Mouse (Mus musculus) spleen, adult 2 months (tissue): Measurements from ENCODE around the gene Aff3. TPM values are rescaled to one million over a fixed set of nuclear protein-coding genes. Genes with fewer than 3 reads are reported as not detected.
A peak's percentile ranks its signal among the peaks of the same experiment; 100 is the strongest.

Source experiments
- DNase-seq, 2 experiments: peaks; one replicate each; pipeline versions ENCODE4 v3.0.0 to v3.0.0-alpha.2; 2012 to 2021; ENCODE audit warnings: low spot score in 2 of 2, low read depth in 1 of 2
- H3K27ac ChIP-seq: fragments of 200-500 bp; 2 replicates; pipeline ENCODE4 v1.5.1; 2012; ENCODE audit warnings: low read length, inconsistent platforms; ENCODE audit not compliant: insufficient read depth
- H3K27me3 ChIP-seq: fragments of 200-500 bp; 2 replicates; pipeline ENCODE4 v1.6.1; 2012; ENCODE audit warnings: mild to moderate bottlenecking, moderate library complexity, low read length, inconsistent platforms; ENCODE audit not compliant: control insufficient read depth, insufficient read depth
- H3K36me3 ChIP-seq: fragments of 200-500 bp; 2 replicates; pipeline ENCODE4 v1.6.1; 2012; ENCODE audit warnings: mild to moderate bottlenecking, low read length, inconsistent platforms; ENCODE audit not compliant: control insufficient read depth, insufficient read depth
- H3K4me1 ChIP-seq: fragments of 200-500 bp; 2 replicates; pipeline ENCODE4 v1.6.1; 2011; ENCODE audit warnings: inconsistent platforms; ENCODE audit not compliant: control insufficient read depth, insufficient read depth, insufficient read length
- H3K4me3 ChIP-seq: fragments of 200-500 bp; 2 replicates; pipeline ENCODE4 v1.5.1; 2011; ENCODE audit warnings: mild to moderate bottlenecking, inconsistent platforms; ENCODE audit not compliant: insufficient read depth, insufficient read length; ENCODE audit errors: extremely low read depth
- CTCF ChIP-seq: fragments of 200-500 bp; IDR thresholded peaks from 2 replicates; pipeline ENCODE4 v1.5.1; 2011; ENCODE audit warnings: mild to moderate bottlenecking, inconsistent platforms; ENCODE audit not compliant: insufficient read depth, insufficient read length, insufficient replicate concordance; ENCODE audit errors: extremely low read depth
- POLR2A ChIP-seq: fragments of 200-500 bp; IDR thresholded peaks from 2 replicates; pipeline ENCODE4 v1.6.1; 2011; ENCODE audit warnings: low read depth, low read length, inconsistent platforms
- WGBS: fragments of 180-500 bp; shearing (Covaris S2); methylation state at CpG from one replicate; pipeline ENCODE4 v1.1.7; 2018; 5-methylcytosine and 5-hydroxymethylcytosine counted together
- polyA plus RNA-seq: library from polyadenylated mRNA; depleted of rRNA; stranded (reverse); fragments of >200 nt; gene quantifications from 2 replicates; pipeline ENCODE4 v1.2.3, GENCODE M21; 2012

The Aff3 gene
- polyA plus RNA-seq, 1 experiment, result 20.2 TPM

DNA sequence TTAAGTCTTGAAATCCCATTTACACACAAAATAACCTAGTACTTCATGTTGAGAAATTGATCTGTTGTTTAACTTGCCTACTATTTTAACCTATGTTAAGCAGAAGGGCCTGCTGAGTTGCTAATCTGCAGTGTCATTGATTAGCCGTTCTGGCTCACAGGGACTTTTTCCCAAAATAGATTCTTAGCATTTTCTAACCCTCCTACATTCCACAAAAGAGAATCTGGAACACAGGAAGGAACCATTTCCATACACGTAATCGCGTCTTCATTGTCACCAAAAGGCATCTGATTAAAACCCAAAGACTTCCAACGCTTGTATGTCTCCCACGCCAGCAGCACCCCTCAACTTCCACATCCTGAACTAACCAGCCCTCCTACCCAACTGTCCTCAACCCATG is 44.4 kb downstream of the Aff3 start:
- DNase-seq, result no peak
- no peaks in the 10 kb centered on the region for H3K27me3 ChIP-seq
- WGBS, result 94% methylated on average over 6 of the region's 6 CpGs
- no peak for TF ChIP-seq POLR2A
- no peak for TF ChIP-seq CTCF
- H3K4me3 ChIP-seq, result no peak overlapping the region
- no peak overlapping the region for H3K27ac ChIP-seq
- no peaks in the 10 kb centered on the region for H3K4me1 ChIP-seq
- peaks cover 4% of the 10 kb centered on the region; the same call in 1 of the 2 replicates for H3K36me3 ChIP-seq

DNA sequence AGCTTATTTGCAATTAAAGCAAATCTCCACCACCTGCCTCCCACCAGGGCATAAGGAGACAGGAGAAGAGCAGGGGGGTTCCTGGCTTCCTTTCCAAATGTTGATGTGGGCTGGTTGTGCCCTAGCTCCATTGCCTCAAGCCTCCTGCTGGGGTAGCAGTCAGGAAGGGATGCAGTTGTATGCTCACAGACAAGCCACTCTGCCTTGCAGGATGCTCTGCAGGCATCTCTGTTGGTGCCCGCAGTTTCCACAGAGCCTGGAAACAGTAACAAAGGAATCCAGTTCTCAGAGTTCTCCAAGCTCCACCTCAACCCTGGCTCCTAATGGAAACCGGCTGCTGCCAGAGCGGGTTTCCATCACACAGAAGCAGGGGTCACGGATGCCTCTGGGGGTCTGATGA is 58.0 kb downstream of the Aff3 start:
- H3K4me1 ChIP-seq, result no peaks in the 10 kb centered on the region; the same call in 1 of the 2 replicates
- 92% methylated on average over 4 of the region's 4 CpGs for WGBS
- DNase-seq, result no peak
- no peaks in the 10 kb centered on the region for H3K27me3 ChIP-seq
- TF ChIP-seq CTCF, result no peak
- no peak for TF ChIP-seq POLR2A
- H3K4me3 ChIP-seq, result no peak overlapping the region
- H3K36me3 ChIP-seq, result no peaks in the 10 kb centered on the region; the same call in 1 of the 2 replicates
- H3K27ac ChIP-seq, result no peak overlapping the region

DNA sequence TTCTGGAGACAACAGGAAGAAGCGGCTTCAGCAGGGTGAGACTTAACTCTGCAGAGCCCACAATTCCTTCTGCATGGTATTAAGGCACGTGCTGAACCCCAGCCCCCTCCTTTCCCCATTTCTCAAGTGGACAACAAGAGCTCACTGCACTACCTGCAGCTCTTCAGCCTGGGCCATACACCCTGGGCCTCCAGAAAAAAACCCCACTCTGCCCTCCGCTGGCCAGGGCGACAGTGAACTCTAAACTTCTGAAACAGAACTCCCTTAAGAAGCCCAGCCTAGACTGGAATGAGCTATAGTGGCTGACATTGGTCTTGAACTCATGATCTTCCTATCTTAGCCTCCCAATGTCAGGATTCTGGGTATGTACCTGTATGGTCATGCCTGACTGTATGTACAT is 59.3 kb downstream of the Aff3 start:
- TF ChIP-seq CTCF (peak; percentile 3; the same call in 1 of the 2 replicates), POLR2A (no peak)
- DNase-seq, result no peak
- H3K36me3 ChIP-seq, result no peaks in the 10 kb centered on the region; the same call in 1 of the 2 replicates
- H3K4me3 ChIP-seq, result no peak overlapping the region
- H3K27ac ChIP-seq, result no peak overlapping the region
- no peaks in the 10 kb centered on the region for H3K27me3 ChIP-seq
- 91% methylated on average over 4 of the region's 4 CpGs for WGBS
- H3K4me1 ChIP-seq, result no peaks in the 10 kb centered on the region; the same call in 1 of the 2 replicates

DNA sequence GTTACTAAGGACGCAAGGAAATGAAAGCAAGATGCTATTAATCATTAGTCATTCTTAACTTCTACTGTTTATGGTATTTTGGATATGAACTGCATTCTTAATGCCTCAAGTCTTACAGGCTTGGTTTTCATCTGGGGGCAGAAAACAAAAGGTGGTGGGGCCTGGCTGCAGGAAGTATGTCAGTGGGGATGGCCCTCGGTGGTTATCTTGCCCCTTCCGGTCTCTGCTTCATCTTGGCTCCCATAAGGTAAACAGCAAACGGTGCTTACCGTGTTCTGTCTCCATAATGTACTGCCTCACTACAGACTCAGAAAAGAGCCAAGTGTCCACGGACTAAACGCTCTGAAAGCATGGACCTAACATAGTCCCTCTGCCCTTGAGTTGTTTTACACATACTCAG is 60.1 kb downstream of the Aff3 start:
- no peak for DNase-seq
- H3K36me3 ChIP-seq, result no peaks in the 10 kb centered on the region; the same call in 1 of the 2 replicates
- WGBS, result 85% methylated on average over 7 of the region's 7 CpGs
- no peak overlapping the region for H3K4me3 ChIP-seq
- H3K4me1 ChIP-seq, result no peaks in the 10 kb centered on the region; the same call in 1 of the 2 replicates
- no peaks in the 10 kb centered on the region for H3K27me3 ChIP-seq
- no peak for TF ChIP-seq POLR2A
- no peak for TF ChIP-seq CTCF
- no peak overlapping the region for H3K27ac ChIP-seq

DNA sequence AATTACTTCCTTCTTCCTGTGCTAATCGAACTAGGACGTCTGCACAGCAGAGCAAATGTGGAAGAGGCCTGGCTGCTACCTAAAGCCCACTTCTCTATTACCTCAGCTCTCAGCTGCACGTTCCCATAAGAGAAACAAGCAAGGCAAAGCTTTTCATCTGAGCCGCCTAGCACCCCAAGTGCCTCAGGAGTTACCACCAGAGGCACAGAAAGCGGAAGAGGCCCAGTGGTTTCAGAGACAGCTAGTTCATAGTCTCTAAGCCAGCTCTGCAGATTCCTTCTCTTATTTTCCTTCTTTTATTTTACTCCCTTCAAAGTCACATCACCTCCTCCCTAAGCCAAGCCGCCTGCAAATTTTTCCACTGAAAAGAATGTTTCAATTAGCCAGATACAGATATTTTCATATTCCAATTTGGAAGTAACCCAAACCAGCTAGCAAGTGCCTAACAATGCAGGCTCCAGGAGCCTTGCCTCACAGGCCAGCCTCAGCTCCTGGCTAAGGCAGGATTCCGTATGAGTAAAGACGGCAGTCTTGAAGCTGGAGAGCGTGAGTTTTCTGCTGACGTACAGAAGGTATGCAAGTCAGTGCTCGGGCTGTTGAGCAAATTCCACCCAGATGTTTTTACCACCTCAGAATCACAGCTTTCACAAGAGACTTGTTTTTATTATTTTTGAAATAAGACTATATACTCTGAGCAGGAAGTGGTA is 62.8 kb downstream of the Aff3 start:
- peak in 1 of 2 experiments; percentile 8 for DNase-seq
- Histone ChIP-seq H3K27me3 (no peaks in the 10 kb centered on the region), H3K27ac (0 out of 2 replicates have a peak overlapping the region, but pooled peaks have one; percentile 15), H3K36me3 (0 out of 2 replicates have a peak, but pooled peaks cover 2% of the 10 kb centered on the region), H3K4me1 (peaks cover 4% of the 10 kb centered on the region; the same call in 1 of the 2 replicates), H3K4me3 (no peak overlapping the region)
- 48% methylated on average over 11 of the region's 11 CpGs for WGBS
- TF ChIP-seq CTCF, result no peak

DNA sequence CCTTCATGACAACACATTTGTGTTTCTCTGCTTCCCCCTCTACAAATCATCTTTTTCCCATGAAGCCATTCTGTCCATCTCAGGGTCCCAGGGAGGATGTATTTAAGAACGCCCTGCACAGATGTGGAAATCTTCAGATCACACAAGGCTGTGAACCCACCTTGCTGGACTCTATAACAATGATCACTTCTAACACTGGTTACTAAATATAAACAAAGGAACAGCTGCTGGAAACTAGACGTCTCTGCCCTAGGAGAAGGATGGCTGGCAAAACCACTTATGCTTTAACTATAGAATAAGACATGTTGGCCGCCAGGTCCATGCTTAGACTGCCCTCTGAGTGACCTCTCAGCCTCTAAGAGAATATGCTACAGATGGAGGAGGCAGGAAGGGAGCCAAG is 69.4 kb downstream of the Aff3 start:
- Histone ChIP-seq H3K4me3 (no peak overlapping the region), H3K36me3 (peaks cover 5% of the 10 kb centered on the region; the same call in 1 of the 2 replicates), H3K27ac (no peak overlapping the region), H3K4me1 (peaks cover 4% of the 10 kb centered on the region; the same call in 1 of the 2 replicates), H3K27me3 (no peaks in the 10 kb centered on the region)
- no peak for DNase-seq
- WGBS, result 84% methylated on average over 3 of the region's 3 CpGs
- no peak for TF ChIP-seq POLR2A
- TF ChIP-seq CTCF, result no peak

DNA sequence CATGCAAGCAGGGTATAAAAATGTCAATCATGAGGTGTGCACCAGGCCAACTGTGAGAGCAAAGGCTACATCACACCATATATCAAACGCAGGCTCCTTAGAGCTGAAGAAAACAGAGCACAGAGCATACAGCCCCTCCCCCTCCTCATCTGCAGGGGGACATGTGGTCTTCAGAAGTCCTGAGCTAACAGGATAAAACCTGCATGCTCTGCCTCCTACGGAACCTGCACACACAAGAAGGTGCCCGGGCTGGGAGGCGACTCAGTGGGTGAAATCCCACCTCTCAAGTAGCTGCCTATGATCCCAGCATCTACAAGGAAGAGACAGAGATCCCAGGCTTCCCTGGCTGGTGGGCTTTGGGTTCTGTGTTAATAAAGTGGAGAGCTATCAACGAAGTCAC is 70.0 kb downstream of the Aff3 start:
- no peak for DNase-seq
- WGBS, result 82% methylated on average over 5 of the region's 5 CpGs
- Histone ChIP-seq H3K27ac (no peak overlapping the region), H3K36me3 (peaks cover 5% of the 10 kb centered on the region; the same call in 1 of the 2 replicates), H3K4me1 (peaks cover 4% of the 10 kb centered on the region; the same call in 1 of the 2 replicates), H3K27me3 (no peaks in the 10 kb centered on the region), H3K4me3 (no peak overlapping the region)
- TF ChIP-seq CTCF, result no peak
- TF ChIP-seq POLR2A, result no peak
